Mouse (Mus musculus) MEL (cell line): ENCODE results near the gene Dock3. TPM values are rescaled to one million over a fixed set of nuclear protein-coding genes. Genes with fewer than 3 reads are reported as not detected.

Source experiments
- DNase-seq: peaks from one replicate; pipeline ENCODE4 v3.0.0; 2011; ENCODE audit warnings: low read depth, low spot score
- H3K27ac ChIP-seq: 2 replicates; pipeline ENCODE4 v1.5.1; 2012; ENCODE audit warnings: low read depth, mild to moderate bottlenecking, control low read depth, low read length, moderate library complexity; ENCODE audit not compliant: control insufficient read depth
- H3K27me3 ChIP-seq, 2 experiments: fragments of 150-350 bp in 1 of 2; sonication (generic) in 1 of 2; 2 replicates each; pipeline ENCODE4 v1.6.1; 2012; ENCODE audit warnings: low read length in 2 of 2, mild to moderate bottlenecking in 2 of 2, improper control_type of control experiment in 1 of 2, moderate library complexity in 1 of 2; ENCODE audit not compliant: insufficient read depth in 2 of 2, control insufficient read depth in 1 of 2
- H3K36me3 ChIP-seq, 2 experiments: 2 replicates each; pipeline ENCODE4 v1.6.1; 2012 to 2014; ENCODE audit warnings: low read length in 2 of 2, improper control_type of control experiment in 1 of 2, inconsistent platforms in 1 of 2, mild to moderate bottlenecking in 1 of 2; ENCODE audit not compliant: insufficient read depth in 2 of 2, control insufficient read depth in 1 of 2
- H3K4me1 ChIP-seq, 2 experiments: fragments of 150-350 bp in 1 of 2; sonication (generic) in 1 of 2; 2 replicates each; pipeline ENCODE4 v1.6.1; 2012; ENCODE audit warnings: low read length in 2 of 2, improper control_type of control experiment in 1 of 2, mild to moderate bottlenecking in 1 of 2; ENCODE audit not compliant: insufficient read depth in 2 of 2, control insufficient read depth in 1 of 2
- H3K4me3 ChIP-seq, 2 experiments: fragments of 150-350 bp in 1 of 2; sonication (generic) in 1 of 2; 2 replicates each; pipeline ENCODE4 v1.5.1; 2012; ENCODE audit warnings: low read depth in 2 of 2, low read length in 2 of 2, mild to moderate bottlenecking in 2 of 2, moderate library complexity in 2 of 2, control low read depth in 1 of 2, improper control_type of control experiment in 1 of 2; ENCODE audit not compliant: control insufficient read depth in 1 of 2, insufficient read depth in 1 of 2
- H3K79me2 ChIP-seq: 2 replicates; pipeline ENCODE4 v1.6.1; 2012; ENCODE audit warnings: mild to moderate bottlenecking, low read length, moderate library complexity; ENCODE audit not compliant: control insufficient read depth, poor library complexity, insufficient read depth
- H3K9ac ChIP-seq: 2 replicates; pipeline ENCODE4 v1.6.1; 2012; ENCODE audit warnings: low read depth, mild to moderate bottlenecking, control low read depth, low read length, moderate library complexity; ENCODE audit not compliant: control insufficient read depth, poor library complexity, severe bottlenecking
- H3K9me3 ChIP-seq: fragments of 150-350 bp; sonication (generic); replicated peaks from 2 replicates; pipeline ENCODE4 v1.6.1; 2012; ENCODE audit warnings: mild to moderate bottlenecking, low read length, improper control_type of control experiment, moderate library complexity; ENCODE audit not compliant: insufficient read depth
- BHLHE40 ChIP-seq: IDR thresholded peaks from 2 replicates; pipeline ENCODE4 v1.6.1; 2012; ENCODE audit warnings: low read depth, mild to moderate bottlenecking, inconsistent platforms, low read length, improper control_type of control experiment, borderline replicate concordance
- CHD2 ChIP-seq: IDR thresholded peaks from 2 replicates; pipeline ENCODE4 v1.6.1; 2011; ENCODE audit warnings: low read length, improper control_type of control experiment
- E2F4 ChIP-seq: IDR thresholded peaks from 2 replicates; pipeline ENCODE4 v1.6.1; 2011; ENCODE audit warnings: low read depth, low read length, improper control_type of control experiment, borderline replicate concordance
- EP300 ChIP-seq, 2 experiments: IDR thresholded peaks; 2 replicates each; pipeline ENCODE4 v1.6.1; 2011; ENCODE audit warnings: improper control_type of control experiment in 2 of 2, low read length in 2 of 2, low read depth in 1 of 2, mild to moderate bottlenecking in 1 of 2
- JUND ChIP-seq: IDR thresholded peaks from 2 replicates; pipeline ENCODE4 v1.6.1; 2011; ENCODE audit warnings: low read depth, mild to moderate bottlenecking, improper control_type of control experiment, low read length
- KAT2A ChIP-seq: conservative IDR thresholded peaks from 2 replicates; pipeline ENCODE4 v1.6.1; 2012; ENCODE audit warnings: low read depth, low read length, improper control_type of control experiment, inconsistent platforms
- MAFK ChIP-seq: IDR thresholded peaks from 2 replicates; pipeline ENCODE4 v1.6.1; 2011; ENCODE audit warnings: low read depth, mild to moderate bottlenecking, low read length, improper control_type of control experiment, borderline replicate concordance
- MAX ChIP-seq: IDR thresholded peaks from 2 replicates; pipeline ENCODE4 v1.6.1; 2011; ENCODE audit warnings: low read length, improper control_type of control experiment
- MEF2A ChIP-seq: IDR thresholded peaks from 2 replicates; pipeline ENCODE4 v1.6.1; 2014; ENCODE audit warnings: low read depth, mild to moderate bottlenecking, inconsistent platforms, low read length, improper control_type of control experiment; ENCODE audit not compliant: poor library complexity, insufficient replicate concordance, severe bottlenecking; ENCODE audit errors: extremely low read depth
- NRF1 ChIP-seq: IDR thresholded peaks from 2 replicates; pipeline ENCODE4 v1.6.1; 2014; ENCODE audit warnings: low read depth, mild to moderate bottlenecking, inconsistent platforms, low read length, improper control_type of control experiment, moderate library complexity; ENCODE audit not compliant: poor library complexity, insufficient read depth, severe bottlenecking
- POLR2A ChIP-seq, 2 experiments: IDR thresholded peaks; 2 replicates each; pipeline ENCODE4 v1.6.1; 2011 to 2012; ENCODE audit warnings: low read length in 2 of 2, mild to moderate bottlenecking in 2 of 2, control low read depth in 1 of 2, improper control_type of control experiment in 1 of 2, low read depth in 1 of 2, moderate library complexity in 1 of 2; ENCODE audit not compliant: control insufficient read depth in 1 of 2, insufficient read depth in 1 of 2, poor library complexity in 1 of 2
- POLR2AphosphoS2 ChIP-seq: IDR thresholded peaks from 2 replicates; pipeline ENCODE4 v1.6.1; 2011; ENCODE audit warnings: low read length, improper control_type of control experiment
- POLR2AphosphoS5 ChIP-seq: IDR thresholded peaks from 2 replicates; pipeline ENCODE4 v1.6.1; 2012; ENCODE audit warnings: low read depth, borderline replicate concordance, mild to moderate bottlenecking, inconsistent platforms, low read length, moderate library complexity, mixed read lengths
- RCOR1 ChIP-seq: IDR thresholded peaks from 2 replicates; pipeline ENCODE4 v1.6.1; 2012; ENCODE audit warnings: low read depth, mild to moderate bottlenecking, inconsistent platforms, low read length, improper control_type of control experiment
- SIN3A ChIP-seq: IDR thresholded peaks from 2 replicates; pipeline ENCODE4 v1.6.1; 2012; ENCODE audit warnings: low read length, improper control_type of control experiment, inconsistent platforms
- SMC3 ChIP-seq: IDR thresholded peaks from 2 replicates; pipeline ENCODE4 v1.6.1; 2011; ENCODE audit warnings: low read depth, low read length, improper control_type of control experiment
- TBP ChIP-seq: IDR thresholded peaks from 2 replicates; pipeline ENCODE4 v1.8.0; 2011; ENCODE audit warnings: low read depth, low read length, improper control_type of control experiment
- UBTF ChIP-seq: IDR thresholded peaks from 2 replicates; pipeline ENCODE4 v1.6.1; 2012; ENCODE audit warnings: low read depth, mild to moderate bottlenecking, inconsistent platforms, low read length, improper control_type of control experiment, moderate library complexity, borderline replicate concordance; ENCODE audit not compliant: insufficient read depth
- ZNF384 ChIP-seq: IDR thresholded peaks from 2 replicates; pipeline ENCODE4 v1.6.1; 2012; ENCODE audit warnings: low read depth, mild to moderate bottlenecking, inconsistent platforms, low read length, improper control_type of control experiment
- polyA plus RNA-seq, 2 experiments: library from polyadenylated mRNA; stranded (reverse) in 1 of 2; unstranded in 1 of 2; fragments of >175 nt in 1 of 2; fragments of >200 nt in 1 of 2; gene quantifications; 2 replicates each; pipeline versions ENCODE4 v1.2.1 to v1.2.4; 2012; ENCODE audit warnings: low replicate concordance in 2 of 2, low read depth in 1 of 2; ENCODE audit not compliant: insufficient read length in 2 of 2, insufficient read depth in 1 of 2, missing spikeins in 1 of 2
- total RNA-seq: library from RNA; depleted of rRNA; stranded (reverse); fragments of 300-350 nt; gene quantifications from 2 replicates; pipeline ENCODE4 v1.2.3, GENCODE M21; 2012

The Dock3 gene
- total and polyA plus RNA-seq, 3 experiments, result 0.03 to 0.08 TPM; not detected in 1

GRCm38 (mm10) chr9:107267028-107267427 is 35.3 kb upstream of the Dock3 start:
- no peak for DNase-seq

GRCm38 (mm10) chr9:107264731-107265130 is 33.0 kb upstream of the Dock3 start:
- Histone ChIP-seq H3K9ac (no peak overlapping the region), H3K27me3 (no peaks in the 10 kb centered on the region), H3K4me1 (peaks cover 38 to 56% of the 10 kb centered on the region in 2 experiments), H3K4me3 (no peak overlapping the region), H3K9me3 (no peaks in the 10 kb centered on the region), H3K79me2 (no peaks in the 10 kb centered on the region), H3K27ac (no peak overlapping the region), H3K36me3 (peaks cover 0 to 34% of the 10 kb centered on the region in 2 experiments; a peak in 3 of 4 replicates)
- no peak for DNase-seq
- TF ChIP-seq JUND (no peak), KAT2A (no peak), TBP (no peak), SIN3A (no peak), POLR2A (IDR thresholded peaks at IDR 0.05; ENCODE audit: control insufficient read depth in 1 of 2, insufficient read depth in 1 of 2, low read depth in 1 of 2, low read length in 2 of 2, poor library complexity in 1 of 2) (no peak), CHD2 (no peak), EP300 (IDR thresholded peaks at IDR 0.05; ENCODE audit: low read depth in 1 of 2, low read length in 2 of 2) (no peak), ZNF384 (no peak), MAX (no peak), POLR2AphosphoS5 (no peak), MEF2A (no peak), UBTF (no peak), SMC3 (no peak), NRF1 (no peak), POLR2AphosphoS2 (no peak), BHLHE40 (no peak), E2F4 (no peak), RCOR1 (no peak)

More at GRCm38 (mm10) chr9:107267028-107267427, 35.3 kb upstream of the Dock3 start:
- H3K79me2 ChIP-seq, result no peaks in the 10 kb centered on the region
- H3K9me3 ChIP-seq, result no peaks in the 10 kb centered on the region
- H3K4me3 ChIP-seq, result no peak overlapping the region
- peaks cover 0 to 36% of the 10 kb centered on the region in 2 experiments; a peak in 2 of 4 replicates for H3K36me3 ChIP-seq
- H3K27me3 ChIP-seq, result no peaks in the 10 kb centered on the region
- peaks cover 38 to 63% of the 10 kb centered on the region in 2 experiments for H3K4me1 ChIP-seq
- TF ChIP-seq MAFK (no peak), ZNF384 (peak; percentile 33; the same call in 1 of the 2 replicates)
- TF ChIP-seq, all 39 proteins: peak for 1
- H3K27ac ChIP-seq, result peak overlapping the region; percentile 40
- H3K9ac ChIP-seq, result no peak overlapping the region
